Mouse (Mus musculus) limb, embryonic 15.5 days (tissue): ENCODE data around the gene Taar8a. TPM values are rescaled to one million over a fixed set of nuclear protein-coding genes. Genes with fewer than 3 reads are reported as not detected.
"Not testable (repeated sequence)": the region's sequence is repeated elsewhere in the genome, so short reads cannot be mapped to it uniquely, and the experiment has no call there.

Experiments used
- ATAC-seq: fragments of 200-750 bp; cut with Nextera tagmentation; 2 replicates; pipeline ENCODE4 v1.8.0; 2017; ENCODE audit warnings: low read depth, moderate TSS enrichment; ENCODE audit not compliant: insufficient number of reproducible peaks, low FRiP score, low TSS enrichment
- H3K27ac ChIP-seq: fragments of 300-500 bp; sonication (generic); 2 replicates; pipeline ENCODE4 v1.5.1; 2015; ENCODE audit warnings: moderate library complexity, mild to moderate bottlenecking, inconsistent platforms
- H3K27me3 ChIP-seq: fragments of 300-500 bp; sonication (generic); 2 replicates; pipeline ENCODE4 v1.6.1; 2015; ENCODE audit warnings: inconsistent platforms
- H3K36me3 ChIP-seq: fragments of 300-500 bp; sonication (generic); 2 replicates; pipeline ENCODE4 v1.6.1; 2015; ENCODE audit warnings: inconsistent platforms
- H3K4me1 ChIP-seq: fragments of 300-500 bp; sonication (generic); 2 replicates; pipeline ENCODE4 v1.6.1; 2015; ENCODE audit warnings: inconsistent platforms
- H3K4me2 ChIP-seq: fragments of 300-500 bp; sonication (generic); 2 replicates; pipeline ENCODE4 v1.6.1; 2015; ENCODE audit warnings: mild to moderate bottlenecking, inconsistent platforms
- H3K4me3 ChIP-seq: fragments of 300-500 bp; sonication (generic); 2 replicates; pipeline ENCODE4 v1.5.1; 2015; ENCODE audit warnings: mild to moderate bottlenecking, inconsistent platforms
- H3K9ac ChIP-seq: fragments of 300-500 bp; sonication (generic); 2 replicates; pipeline ENCODE4 v1.6.1; 2015; ENCODE audit warnings: inconsistent platforms
- H3K9me3 ChIP-seq: fragments of 300-500 bp; sonication (generic); 2 replicates; pipeline ENCODE4 v1.6.1; 2016; ENCODE audit warnings: inconsistent platforms
- WGBS: fragments of 180-500 bp; shearing (Covaris S2); methylation state at CpG from one replicate; pipeline ENCODE4 v1.1.7; 2015; 5-methylcytosine and 5-hydroxymethylcytosine counted together
- polyA plus RNA-seq: library from polyadenylated mRNA; unstranded; fragments of >200 nt; fragmentation: Nextera tagmentation; extraction: Ambion mirVana; gene quantifications from 2 replicates; pipeline ENCODE4 v1.2.1, GENCODE M21; 2015

The Taar8a gene
- polyA plus RNA-seq, 1 experiment from 2014 or later: not detected

GRCm38 (mm10) chr10:24087168-24087567 lies 10.9 kb downstream of the Taar8a start:
- no peaks in the 10 kb centered on the region for H3K4me1 ChIP-seq
- no peaks in the 10 kb centered on the region for H3K36me3 ChIP-seq
- ATAC-seq: no peak
- WGBS: 92% methylated on average over 2 of the region's 2 CpGs
- no peak overlapping the region for H3K4me3 ChIP-seq
- no peaks in the 10 kb centered on the region for H3K27me3 ChIP-seq
- H3K4me2 ChIP-seq: no peak overlapping the region
- no peaks in the 10 kb centered on the region for H3K9me3 ChIP-seq
- H3K27ac ChIP-seq: no peak overlapping the region
- H3K9ac ChIP-seq: no peak overlapping the region

GRCm38 (mm10) chr10:24092194-24092593 lies 15.9 kb downstream of the Taar8a start, which contains the start of gene Taar8b:
Gene Taar8b (minus strand): TSS chr10:24092294.
- H3K4me1 ChIP-seq: no peaks in the 10 kb centered on the region

GRCm38 (mm10) chr10:24097010-24097409 lies 20.7 kb downstream of the Taar8a start:
- 69% methylated on average over 2 of the region's 2 CpGs for WGBS
- not testable (repeated sequence) for ATAC-seq, H3K36me3 ChIP-seq, H3K9me3 ChIP-seq, H3K4me1 ChIP-seq, H3K27me3 ChIP-seq, H3K4me3 ChIP-seq, H3K4me2 ChIP-seq, H3K9ac ChIP-seq, H3K27ac ChIP-seq

More at GRCm38 (mm10) chr10:24092194-24092593, 15.9 kb downstream of the Taar8a start, which contains the start of gene Taar8b:
- Histone ChIP-seq H3K36me3 (no peaks in the 10 kb centered on the region), H3K4me2 (no peak within 1 kb of the TSS), H3K27me3 (no peaks in the 10 kb centered on the region), H3K9me3 (no peaks in the 10 kb centered on the region), H3K27ac (no peak within 1 kb of the TSS), H3K9ac (no peak within 1 kb of the TSS), H3K4me3 (no peak within 1 kb of the TSS)
- WGBS: 69% methylated on average over 2 of the region's 2 CpGs
- ATAC-seq: no peak

- not testable (repeated sequence) for H3K4me1 ChIP-seq, H3K4me3 ChIP-seq, ATAC-seq, H3K9me3 ChIP-seq, H3K9ac ChIP-seq, H3K4me2 ChIP-seq, H3K36me3 ChIP-seq, H3K27ac ChIP-seq, H3K27me3 ChIP-seq
- 82% methylated on average over 1 of the region's 3 CpGs for WGBS
Observed at GRCm38 (mm10) chr10:24101812-24102211, 25.5 kb downstream of the Taar8a start, which contains the start of gene Taar8c. Gene Taar8c (minus strand): TSS chr10:24101912.

- not testable (repeated sequence) for H3K27ac ChIP-seq, H3K27me3 ChIP-seq, H3K9me3 ChIP-seq, H3K9ac ChIP-seq, H3K4me2 ChIP-seq, H3K4me1 ChIP-seq, H3K4me3 ChIP-seq, H3K36me3 ChIP-seq, ATAC-seq
- WGBS: 48% methylated on average over 1 of the region's 1 CpGs
Observed at GRCm38 (mm10) chr10:24103299-24103698, 27.0 kb downstream of the Taar8a start.

- Histone ChIP-seq H3K36me3 (no peaks in the 10 kb centered on the region), H3K4me3 (no peak overlapping the region), H3K27me3 (no peaks in the 10 kb centered on the region), H3K4me1 (no peaks in the 10 kb centered on the region), H3K9ac (no peak overlapping the region), H3K4me2 (no peak overlapping the region), H3K9me3 (no peaks in the 10 kb centered on the region), H3K27ac (no peak overlapping the region)
- no peak for ATAC-seq
- WGBS: 48% methylated on average over 5 of the region's 5 CpGs
Observed at GRCm38 (mm10) chr10:24107747-24108146, 31.4 kb downstream of the Taar8a start.

- no peak for ATAC-seq
Observed at GRCm38 (mm10) chr10:24108236-24108635, 31.9 kb downstream of the Taar8a start.

GRCm38 (mm10) chr10:24109434-24109833 lies 33.1 kb downstream of the Taar8a start, which contains the start of gene Taar9:
Gene Taar9 (minus strand): TSS chr10:24109534.
- not testable (repeated sequence) for H3K27ac ChIP-seq, H3K4me3 ChIP-seq, H3K4me1 ChIP-seq, H3K36me3 ChIP-seq, H3K9me3 ChIP-seq, ATAC-seq, H3K4me2 ChIP-seq, H3K9ac ChIP-seq, H3K27me3 ChIP-seq
- 77% methylated on average over 8 of the region's 8 CpGs for WGBS

More at GRCm38 (mm10) chr10:24108236-24108635, 31.9 kb downstream of the Taar8a start:
- H3K9ac ChIP-seq: no peak overlapping the region
- no peak overlapping the region for H3K27ac ChIP-seq
- no peaks in the 10 kb centered on the region for H3K4me1 ChIP-seq
- no peak overlapping the region for H3K4me3 ChIP-seq
- no peaks in the 10 kb centered on the region for H3K36me3 ChIP-seq
- H3K27me3 ChIP-seq: no peaks in the 10 kb centered on the region
- WGBS: 42% methylated on average over 3 of the region's 3 CpGs
- H3K9me3 ChIP-seq: no peaks in the 10 kb centered on the region
- no peak overlapping the region for H3K4me2 ChIP-seq

- ATAC-seq: no peak
- H3K4me2 ChIP-seq: no peak overlapping the region
- no peak overlapping the region for H3K27ac ChIP-seq
- no peaks in the 10 kb centered on the region for H3K36me3 ChIP-seq
- no peaks in the 10 kb centered on the region for H3K4me1 ChIP-seq
- H3K4me3 ChIP-seq: no peak overlapping the region
- H3K9ac ChIP-seq: no peak overlapping the region
- H3K9me3 ChIP-seq: no peaks in the 10 kb centered on the region
- H3K27me3 ChIP-seq: no peaks in the 10 kb centered on the region
- 42% methylated on average over 6 of the region's 6 CpGs for WGBS
Observed at GRCm38 (mm10) chr10:24111116-24111778, 34.9 kb downstream of the Taar8a start.

Other genes with a start within 250 kb of the Taar8a start
- 0.15 TPM in 1 of 2 replicates, not detected in the other for gene Vnn3, start 225.0 kb upstream of the Taar8a start, polyA plus RNA-seq
- gene Vnn1, start 181.8 kb upstream of the Taar8a start, polyA plus RNA-seq: 0.60 and 0.97 TPM in 2 replicates
- gene Taar1, start 156.1 kb upstream of the Taar8a start, polyA plus RNA-seq: not detected in 2 replicates
- gene Taar2, start 137.9 kb upstream of the Taar8a start, polyA plus RNA-seq: not detected in 2 replicates
- not detected in 2 replicates for gene Taar3, start 126.9 kb upstream of the Taar8a start, polyA plus RNA-seq
- gene Taar4, start 116.0 kb upstream of the Taar8a start, polyA plus RNA-seq: not detected in 2 replicates
- not detected in 2 replicates for gene Taar5, start 105.8 kb upstream of the Taar8a start, polyA plus RNA-seq
- not detected in 2 replicates for gene Taar6, start 90.9 kb upstream of the Taar8a start, polyA plus RNA-seq
- gene Taar7a, start 83.0 kb upstream of the Taar8a start, polyA plus RNA-seq: not detected in 2 replicates
- not detected in 2 replicates for gene Taar7b, start 76.6 kb upstream of the Taar8a start, polyA plus RNA-seq
- not detected in 2 replicates for gene Taar7d, start 49.3 kb upstream of the Taar8a start, polyA plus RNA-seq
- gene Taar7e, start 38.9 kb upstream of the Taar8a start, polyA plus RNA-seq: not detected in 2 replicates
- not detected in 2 replicates for gene Taar7f, start 27.0 kb upstream of the Taar8a start, polyA plus RNA-seq
- gene Taar8b, start 15.8 kb downstream of the Taar8a start, polyA plus RNA-seq: not detected in 2 replicates
- gene Taar8c, start 25.4 kb downstream of the Taar8a start, polyA plus RNA-seq: not detected in 2 replicates
- not detected in 2 replicates for gene Taar9, start 33.0 kb downstream of the Taar8a start, polyA plus RNA-seq
- 68.7 and 70.4 TPM in 2 replicates for gene Stx7, start 72.8 kb downstream of the Taar8a start, polyA plus RNA-seq
- gene Moxd1, start 147.0 kb downstream of the Taar8a start, polyA plus RNA-seq: 18.2 and 19.2 TPM in 2 replicates